Mouse (Mus musculus): Measurements from ENCODE around the gene C5ar1. TPM values are rescaled to one million over a fixed set of nuclear protein-coding genes. Genes with fewer than 3 reads are reported as not detected.
A peak's percentile ranks its signal among the peaks of the same experiment; 100 is the strongest.

Gene C5ar1
- polyA plus RNA-seq, 1 experiment from 2014 or later, result 0.83 TPM

GRCm38 (mm10) chr7:16284904-16285303, 25.6 kb upstream of the C5ar1 start:
- Histone ChIP-seq H3K27me3 (ENCODE audit: control insufficient read depth, insufficient read depth, low read length) (no peaks in the 10 kb centered on the region), H3K4me2 (ENCODE audit: low read depth, low read length) (no peak overlapping the region), H3K4me3 (ENCODE audit: low read depth, low read length) (no peak overlapping the region), H3K9me3 (ENCODE audit: control insufficient read depth, low read length) (no peaks in the 10 kb centered on the region), H3K4me1 (ENCODE audit: control insufficient read depth, insufficient read depth, low read length) (0 out of 2 replicates have a peak, but pooled peaks cover 5% of the 10 kb centered on the region), H3K36me3 (ENCODE audit: control insufficient read depth, insufficient read depth, low read length) (peaks cover 22% of the 10 kb centered on the region; the same call in 1 of the 2 replicates), H3K27ac (ENCODE audit: low read depth, low read length) (no peak overlapping the region), H3K9ac (replicated peaks; ENCODE audit: low read depth, low read length) (no peak overlapping the region)
- ATAC-seq (ENCODE audit: low read depth), result no peak
- WGBS, result 78% methylated on average over 9 of the region's 9 CpGs

GRCm38 (mm10) chr7:16284001-16284400, 24.7 kb upstream of the C5ar1 start:
- Histone ChIP-seq H3K36me3 (ENCODE audit: control insufficient read depth, insufficient read depth, low read length) (peaks cover 22% of the 10 kb centered on the region; the same call in 1 of the 2 replicates), H3K4me3 (ENCODE audit: low read depth, low read length) (no peak overlapping the region), H3K27me3 (ENCODE audit: control insufficient read depth, insufficient read depth, low read length) (no peaks in the 10 kb centered on the region), H3K4me1 (ENCODE audit: control insufficient read depth, insufficient read depth, low read length) (0 out of 2 replicates have a peak, but pooled peaks cover 5% of the 10 kb centered on the region), H3K27ac (ENCODE audit: low read depth, low read length) (no peak overlapping the region), H3K9me3 (ENCODE audit: control insufficient read depth, low read length) (no peaks in the 10 kb centered on the region), H3K4me2 (ENCODE audit: low read depth, low read length) (no peak overlapping the region), H3K9ac (replicated peaks; ENCODE audit: low read depth, low read length) (no peak overlapping the region)
- 89% methylated on average over 8 of the region's 8 CpGs for WGBS
- ATAC-seq (ENCODE audit: low read depth), result no peak

GRCm38 (mm10) chr7:16282334-16282733, 23.0 kb upstream of the C5ar1 start:
- no peak for ATAC-seq (ENCODE audit: low read depth)
- WGBS, result 95% methylated on average over 13 of the region's 13 CpGs
- no peaks in the 10 kb centered on the region for H3K27me3 ChIP-seq (ENCODE audit: control insufficient read depth, insufficient read depth, low read length)
- H3K9me3 ChIP-seq (ENCODE audit: control insufficient read depth, low read length), result no peaks in the 10 kb centered on the region
- H3K4me3 ChIP-seq (ENCODE audit: low read depth, low read length), result no peak overlapping the region
- H3K36me3 ChIP-seq (ENCODE audit: control insufficient read depth, insufficient read depth, low read length), result peaks cover 32% of the 10 kb centered on the region
- no peak overlapping the region for H3K27ac ChIP-seq (ENCODE audit: low read depth, low read length)
- no peak overlapping the region for H3K9ac ChIP-seq (replicated peaks; ENCODE audit: low read depth, low read length)
- H3K4me1 ChIP-seq (ENCODE audit: control insufficient read depth, insufficient read depth, low read length), result 0 out of 2 replicates have a peak, but pooled peaks cover 5% of the 10 kb centered on the region
- no peak overlapping the region for H3K4me2 ChIP-seq (ENCODE audit: low read depth, low read length)

GRCm38 (mm10) chr7:16280721-16281120, 21.4 kb upstream of the C5ar1 start:
- Histone ChIP-seq H3K4me3 (ENCODE audit: low read depth, low read length) (no peak overlapping the region), H3K9ac (replicated peaks; ENCODE audit: low read depth, low read length) (no peak overlapping the region), H3K4me2 (ENCODE audit: low read depth, low read length) (no peak overlapping the region), H3K27me3 (ENCODE audit: control insufficient read depth, insufficient read depth, low read length) (no peaks in the 10 kb centered on the region), H3K36me3 (ENCODE audit: control insufficient read depth, insufficient read depth, low read length) (peaks cover 47% of the 10 kb centered on the region), H3K27ac (ENCODE audit: low read depth, low read length) (no peak overlapping the region), H3K9me3 (ENCODE audit: control insufficient read depth, low read length) (no peaks in the 10 kb centered on the region), H3K4me1 (ENCODE audit: control insufficient read depth, insufficient read depth, low read length) (0 out of 2 replicates have a peak, but pooled peaks cover 4% of the 10 kb centered on the region)
- WGBS, result 92% methylated on average over 11 of the region's 11 CpGs
- ATAC-seq (ENCODE audit: low read depth), result no peak

GRCm38 (mm10) chr7:16274922-16275890, 15.9 kb upstream of the C5ar1 start:
- H3K4me3 ChIP-seq (ENCODE audit: low read depth, low read length), result no peak overlapping the region
- H3K36me3 ChIP-seq (ENCODE audit: control insufficient read depth, insufficient read depth, low read length), result peaks cover 25% of the 10 kb centered on the region
- H3K9me3 ChIP-seq (ENCODE audit: control insufficient read depth, low read length), result no peaks in the 10 kb centered on the region
- H3K27me3 ChIP-seq (ENCODE audit: control insufficient read depth, insufficient read depth, low read length), result no peaks in the 10 kb centered on the region
- no peak overlapping the region for H3K27ac ChIP-seq (ENCODE audit: low read depth, low read length)
- no peak for ATAC-seq (ENCODE audit: low read depth)
- H3K4me1 ChIP-seq (ENCODE audit: control insufficient read depth, insufficient read depth, low read length), result peaks cover 20% of the 10 kb centered on the region
- WGBS, result 88% methylated on average over 10 of the region's 10 CpGs
- H3K4me2 ChIP-seq (ENCODE audit: low read depth, low read length), result no peak overlapping the region
- H3K9ac ChIP-seq (replicated peaks; ENCODE audit: low read depth, low read length), result no peak overlapping the region

- Histone ChIP-seq H3K4me2 (ENCODE audit: low read depth, low read length) (peak overlapping the region; percentile 77), H3K27me3 (ENCODE audit: control insufficient read depth, insufficient read depth, low read length) (no peaks in the 10 kb centered on the region), H3K9ac (replicated peaks; ENCODE audit: low read depth, low read length) (peak overlapping the region; percentile 59), H3K36me3 (ENCODE audit: control insufficient read depth, insufficient read depth, low read length) (peaks cover 25% of the 10 kb centered on the region), H3K27ac (ENCODE audit: low read depth, low read length) (peak overlapping the region; percentile 94), H3K4me1 (ENCODE audit: control insufficient read depth, insufficient read depth, low read length) (peaks cover 20% of the 10 kb centered on the region), H3K4me3 (ENCODE audit: low read depth, low read length) (peak overlapping the region; percentile 76), H3K9me3 (ENCODE audit: control insufficient read depth, low read length) (no peaks in the 10 kb centered on the region)
- ATAC-seq (ENCODE audit: low read depth), result peak; percentile 76
- WGBS, result under 1% methylated on average over 18 of the region's 18 CpGs
Measured at GRCm38 (mm10) chr7:16273766-16274140, 14.4 kb upstream of the C5ar1 start.

- H3K9me3 ChIP-seq (ENCODE audit: control insufficient read depth, low read length), result no peaks in the 10 kb centered on the region
- H3K27me3 ChIP-seq (ENCODE audit: control insufficient read depth, insufficient read depth, low read length), result no peaks in the 10 kb centered on the region
- H3K4me2 ChIP-seq (ENCODE audit: low read depth, low read length), result peak within 1 kb of the TSS; percentile 77
- WGBS, result 2% methylated on average over 35 of the region's 49 CpGs
- peaks cover 20% of the 10 kb centered on the region for H3K4me1 ChIP-seq (ENCODE audit: control insufficient read depth, insufficient read depth, low read length)
- H3K9ac ChIP-seq (replicated peaks; ENCODE audit: low read depth, low read length), result peak within 1 kb of the TSS; percentile 88
- peak; percentile 81 for ATAC-seq (ENCODE audit: low read depth)
- peaks cover 23% of the 10 kb centered on the region for H3K36me3 ChIP-seq (ENCODE audit: control insufficient read depth, insufficient read depth, low read length)
- peak within 1 kb of the TSS; percentile 76 for H3K4me3 ChIP-seq (ENCODE audit: low read depth, low read length)
- H3K27ac ChIP-seq (ENCODE audit: low read depth, low read length), result peak within 1 kb of the TSS; percentile 94
Measured at GRCm38 (mm10) chr7:16273081-16273765, 13.9 kb upstream of the C5ar1 start, which contains the start of gene Inafm1. Inafm1 (minus strand) TSS chr7:16273617.

- peaks cover 18% of the 10 kb centered on the region for H3K36me3 ChIP-seq (ENCODE audit: control insufficient read depth, insufficient read depth, low read length)
- peak overlapping the region; percentile 94 for H3K27ac ChIP-seq (ENCODE audit: low read depth, low read length)
- under 1% methylated on average over 38 of the region's 46 CpGs for WGBS
- no peaks in the 10 kb centered on the region for H3K9me3 ChIP-seq (ENCODE audit: control insufficient read depth, low read length)
- peak; percentile 80 for ATAC-seq (ENCODE audit: low read depth)
- peak overlapping the region; percentile 88 for H3K9ac ChIP-seq (replicated peaks; ENCODE audit: low read depth, low read length)
- no peaks in the 10 kb centered on the region for H3K27me3 ChIP-seq (ENCODE audit: control insufficient read depth, insufficient read depth, low read length)
- peak overlapping the region; percentile 77 for H3K4me2 ChIP-seq (ENCODE audit: low read depth, low read length)
- peaks cover 20% of the 10 kb centered on the region for H3K4me1 ChIP-seq (ENCODE audit: control insufficient read depth, insufficient read depth, low read length)
- H3K4me3 ChIP-seq (ENCODE audit: low read depth, low read length), result peak overlapping the region; percentile 76
Measured at GRCm38 (mm10) chr7:16272681-16273080, 13.3 kb upstream of the C5ar1 start.
